Mouse (Mus musculus): ENCODE measurements around the gene Ifitm1. TPM values are rescaled to one million over a fixed set of nuclear protein-coding genes. Genes with fewer than 3 reads are reported as not detected.
"Not testable (repeated sequence)": the region's sequence is repeated elsewhere in the genome, so short reads cannot be mapped to it uniquely, and the experiment has no call there.

The Ifitm1 gene
- total and polyA plus RNA-seq, 2 experiments from 2014 or later = 24.0 to 39.5 TPM

- H3K9ac ChIP-seq (replicated peaks; ENCODE audit: low read length) = no peak overlapping the region
- H3K4me3 ChIP-seq (ENCODE audit: low read length) = no peak overlapping the region
- ATAC-seq (no peak), DNase-seq (ENCODE audit: low spot score) (no peak)
- no peak for TF ChIP-seq CTCF (IDR thresholded peaks at IDR 0.05; ENCODE audit: low read depth)
- no peaks in the 10 kb centered on the region for H3K4me1 ChIP-seq (ENCODE audit: insufficient read depth, low read length)
- no peaks in the 10 kb centered on the region for H3K27me3 ChIP-seq (ENCODE audit: insufficient read depth, low read length)
- WGBS = 67% methylated on average over 5 of the region's 5 CpGs
- no peak overlapping the region for H3K27ac ChIP-seq
- H3K4me2 ChIP-seq (ENCODE audit: low read depth, low read length) = no peak overlapping the region
- no peaks in the 10 kb centered on the region for H3K36me3 ChIP-seq (ENCODE audit: insufficient read depth, low read length)
- H3K9me3 ChIP-seq (ENCODE audit: low read length) = no peaks in the 10 kb centered on the region
These were observed 7.0 kb upstream of the Ifitm1 start for GRCm38 (mm10) chr7:140960026-140960425.

GRCm38 (mm10) chr7:140961416-140961815, 5.6 kb upstream of the Ifitm1 start:
- H3K9ac ChIP-seq (replicated peaks; ENCODE audit: low read length) = no peak overlapping the region
- no peak for TF ChIP-seq CTCF (IDR thresholded peaks at IDR 0.05; ENCODE audit: low read depth)
- no peaks in the 10 kb centered on the region for H3K36me3 ChIP-seq (ENCODE audit: insufficient read depth, low read length)
- no peak for ATAC-seq
- WGBS = 51% methylated on average over 2 of the region's 2 CpGs
- no peak overlapping the region for H3K4me2 ChIP-seq (ENCODE audit: low read depth, low read length)
- no peaks in the 10 kb centered on the region for H3K9me3 ChIP-seq (ENCODE audit: low read length)
- H3K4me3 ChIP-seq (ENCODE audit: low read length) = no peak overlapping the region
- no peak for DNase-seq (ENCODE audit: low spot score)
- no peaks in the 10 kb centered on the region for H3K27me3 ChIP-seq (ENCODE audit: insufficient read depth, low read length)
- no peaks in the 10 kb centered on the region for H3K4me1 ChIP-seq (ENCODE audit: insufficient read depth, low read length)
- H3K27ac ChIP-seq = no peak overlapping the region

GRCm38 (mm10) chr7:140962733-140963132, 4.3 kb upstream of the Ifitm1 start:
- no peak for ATAC-seq
- 67% methylated on average over 2 of the region's 2 CpGs for WGBS

GRCm38 (mm10) chr7:140967862-140968591, 1.0 kb downstream of the Ifitm1 start:
- Histone ChIP-seq H3K27me3 (ENCODE audit: insufficient read depth, low read length) (no peaks in the 10 kb centered on the region), H3K9ac (replicated peaks; ENCODE audit: low read length) (no peak overlapping the region), H3K4me1 (ENCODE audit: insufficient read depth, low read length) (no peaks in the 10 kb centered on the region), H3K9me3 (ENCODE audit: low read length) (no peaks in the 10 kb centered on the region), H3K27ac (no peak overlapping the region), H3K36me3 (ENCODE audit: insufficient read depth, low read length) (no peaks in the 10 kb centered on the region), H3K4me3 (ENCODE audit: low read length) (no peak overlapping the region), H3K4me2 (ENCODE audit: low read depth, low read length) (no peak overlapping the region)
- 16% methylated on average over 14 of the region's 14 CpGs for WGBS
- no peak for DNase-seq (ENCODE audit: low spot score)
- TF ChIP-seq CTCF (IDR thresholded peaks at IDR 0.05; ENCODE audit: low read depth) = no peak
- no peak for ATAC-seq

More at GRCm38 (mm10) chr7:140962733-140963132, 4.3 kb upstream of the Ifitm1 start:
- no peaks in the 10 kb centered on the region for H3K36me3 ChIP-seq (ENCODE audit: insufficient read depth, low read length)
- no peaks in the 10 kb centered on the region for H3K4me1 ChIP-seq (ENCODE audit: insufficient read depth, low read length)
- H3K9me3 ChIP-seq (ENCODE audit: low read length) = no peaks in the 10 kb centered on the region
- no peaks in the 10 kb centered on the region for H3K27me3 ChIP-seq (ENCODE audit: insufficient read depth, low read length)
- no peak overlapping the region for H3K4me2 ChIP-seq (ENCODE audit: low read depth, low read length)
- no peak for TF ChIP-seq CTCF (IDR thresholded peaks at IDR 0.05; ENCODE audit: low read depth)
- no peak for DNase-seq (ENCODE audit: low spot score)
- no peak overlapping the region for H3K4me3 ChIP-seq (ENCODE audit: low read length)
- no peak overlapping the region for H3K27ac ChIP-seq
- no peak overlapping the region for H3K9ac ChIP-seq (replicated peaks; ENCODE audit: low read length)

- not testable (repeated sequence) for H3K4me3 ChIP-seq (ENCODE audit: low read length); H3K4me1 ChIP-seq (ENCODE audit: insufficient read depth, low read length); H3K27ac ChIP-seq; H3K36me3 ChIP-seq (ENCODE audit: insufficient read depth, low read length); DNase-seq (ENCODE audit: low spot score); ATAC-seq; H3K9me3 ChIP-seq (ENCODE audit: low read length); H3K27me3 ChIP-seq (ENCODE audit: insufficient read depth, low read length); H3K4me2 ChIP-seq (ENCODE audit: low read depth, low read length); H3K9ac ChIP-seq (replicated peaks; ENCODE audit: low read length)
- 34% methylated on average over 3 of the region's 3 CpGs for WGBS
These were observed 1.7 kb downstream of the Ifitm1 start for GRCm38 (mm10) chr7:140968710-140969109.

GRCm38 (mm10) chr7:140970931-140971330, 3.9 kb downstream of the Ifitm1 start:
- Histone ChIP-seq H3K4me3 (ENCODE audit: low read length) (no peak overlapping the region), H3K36me3 (ENCODE audit: insufficient read depth, low read length) (no peaks in the 10 kb centered on the region), H3K4me2 (ENCODE audit: low read depth, low read length) (no peak overlapping the region), H3K27ac (no peak overlapping the region), H3K27me3 (ENCODE audit: insufficient read depth, low read length) (no peaks in the 10 kb centered on the region), H3K9ac (replicated peaks; ENCODE audit: low read length) (no peak overlapping the region), H3K4me1 (ENCODE audit: insufficient read depth, low read length) (no peaks in the 10 kb centered on the region), H3K9me3 (ENCODE audit: low read length) (no peaks in the 10 kb centered on the region)
- WGBS = 53% methylated on average over 7 of the region's 7 CpGs
- TF ChIP-seq CTCF (IDR thresholded peaks at IDR 0.05; ENCODE audit: low read depth) = no peak
- ATAC-seq = no peak
- DNase-seq (ENCODE audit: low spot score) = no peak

GRCm38 (mm10) chr7:140971479-140972171, 4.6 kb downstream of the Ifitm1 start:
- WGBS = 86% methylated on average over 8 of the region's 8 CpGs
- Histone ChIP-seq H3K9ac (replicated peaks; ENCODE audit: low read length) (no peak overlapping the region), H3K9me3 (ENCODE audit: low read length) (no peaks in the 10 kb centered on the region), H3K36me3 (ENCODE audit: insufficient read depth, low read length) (no peaks in the 10 kb centered on the region), H3K27me3 (ENCODE audit: insufficient read depth, low read length) (no peaks in the 10 kb centered on the region), H3K4me3 (ENCODE audit: low read length) (no peak overlapping the region), H3K4me1 (ENCODE audit: insufficient read depth, low read length) (no peaks in the 10 kb centered on the region), H3K27ac (no peak overlapping the region), H3K4me2 (ENCODE audit: low read depth, low read length) (no peak overlapping the region)
- DNase-seq (ENCODE audit: low spot score) (no peak), ATAC-seq (no peak)
- TF ChIP-seq CTCF (IDR thresholded peaks at IDR 0.05; ENCODE audit: low read depth) = no peak

Data from hindbrain, postnatal 0 days (tissue).